Mouse (Mus musculus): ENCODE measurements around the gene Mif4gd. TPM values are rescaled to one million over a fixed set of nuclear protein-coding genes. Genes with fewer than 3 reads are reported as not detected.
A peak's percentile ranks its signal among the peaks of the same experiment; 100 is the strongest.

Mif4gd gene
- polyA plus RNA-seq, 1 experiment, result 15.5 TPM

GRCm38 (mm10) chr11:115585573-115586100 is 27.1 kb downstream of the Mif4gd start:
- H3K27me3 ChIP-seq (replicated peaks), result no peaks in the 10 kb centered on the region
- peaks cover 98% of the 10 kb centered on the region for H3K36me3 ChIP-seq (replicated peaks; ENCODE audit: low read length)
- no peak overlapping the region for H3K4me3 ChIP-seq (replicated peaks)
- no peak for TF ChIP-seq FLI1 (IDR thresholded peaks at IDR 0.05; ENCODE audit: low read length)
- TF ChIP-seq GATA1 (IDR thresholded peaks at IDR 0.05; ENCODE audit: borderline replicate concordance, low read length), result no peak
- H3K9me3 ChIP-seq, result no peaks in the 10 kb centered on the region
- H3K4me1 ChIP-seq, result peaks cover 12% of the 10 kb centered on the region; the same call in 1 of the 2 replicates

GRCm38 (mm10) chr11:115584376-115585073 is 28.2 kb downstream of the Mif4gd start:
- peaks cover 95% of the 10 kb centered on the region for H3K36me3 ChIP-seq (replicated peaks; ENCODE audit: low read length)
- H3K4me3 ChIP-seq (replicated peaks), result no peak overlapping the region
- peaks cover 6% of the 10 kb centered on the region; the same call in 1 of the 2 replicates for H3K4me1 ChIP-seq
- no peaks in the 10 kb centered on the region for H3K27me3 ChIP-seq (replicated peaks)
- H3K9me3 ChIP-seq, result no peaks in the 10 kb centered on the region
- TF ChIP-seq GATA1 (IDR thresholded peaks at IDR 0.05; ENCODE audit: borderline replicate concordance, low read length) (no peak), FLI1 (IDR thresholded peaks at IDR 0.05; ENCODE audit: low read length) (no peak)

GRCm38 (mm10) chr11:115582913-115583606 is 29.7 kb downstream of the Mif4gd start:
- peaks cover 97% of the 10 kb centered on the region for H3K36me3 ChIP-seq (replicated peaks; ENCODE audit: low read length)

GRCm38 (mm10) chr11:115579080-115579479 is 33.7 kb downstream of the Mif4gd start:
- H3K4me1 ChIP-seq, result peaks cover 19% of the 10 kb centered on the region; the same call in 1 of the 2 replicates
- H3K36me3 ChIP-seq (replicated peaks; ENCODE audit: low read length), result peaks cover 66% of the 10 kb centered on the region

More at GRCm38 (mm10) chr11:115582913-115583606, 29.7 kb downstream of the Mif4gd start:
- no peak for TF ChIP-seq FLI1 (IDR thresholded peaks at IDR 0.05; ENCODE audit: low read length)
- no peak for TF ChIP-seq GATA1 (IDR thresholded peaks at IDR 0.05; ENCODE audit: borderline replicate concordance, low read length)
- Histone ChIP-seq H3K4me3 (replicated peaks) (no peak overlapping the region), H3K27me3 (replicated peaks) (no peaks in the 10 kb centered on the region), H3K9me3 (no peaks in the 10 kb centered on the region), H3K4me1 (peaks cover 15% of the 10 kb centered on the region; the same call in 1 of the 2 replicates)

GRCm38 (mm10) chr11:115564961-115565360 is 47.8 kb downstream of the Mif4gd start:
- Histone ChIP-seq H3K4me3 (replicated peaks) (peak overlapping the region; percentile 97), H3K27me3 (replicated peaks) (no peaks in the 10 kb centered on the region), H3K36me3 (replicated peaks; ENCODE audit: low read length) (peaks cover 46% of the 10 kb centered on the region), H3K9me3 (no peaks in the 10 kb centered on the region), H3K4me1 (peaks cover 22% of the 10 kb centered on the region)
- TF ChIP-seq FLI1 (IDR thresholded peaks at IDR 0.05; ENCODE audit: low read length) (no peak), GATA1 (IDR thresholded peaks at IDR 0.05; ENCODE audit: borderline replicate concordance, low read length) (no peak)

More at GRCm38 (mm10) chr11:115579080-115579479, 33.7 kb downstream of the Mif4gd start:
- H3K27me3 ChIP-seq (replicated peaks), result no peaks in the 10 kb centered on the region
- no peaks in the 10 kb centered on the region for H3K9me3 ChIP-seq
- no peak for TF ChIP-seq GATA1 (IDR thresholded peaks at IDR 0.05; ENCODE audit: borderline replicate concordance, low read length)
- no peak for TF ChIP-seq FLI1 (IDR thresholded peaks at IDR 0.05; ENCODE audit: low read length)
- H3K4me3 ChIP-seq (replicated peaks), result no peak overlapping the region

GRCm38 (mm10) chr11:115564064-115564809 is 48.5 kb downstream of the Mif4gd start, which contains the start of gene Nup85:
Nup85 (plus strand) TSS chr11:115564434.
- peak within 1 kb of the TSS; percentile 97 for H3K4me3 ChIP-seq (replicated peaks)
- peaks cover 39% of the 10 kb centered on the region for H3K36me3 ChIP-seq (replicated peaks; ENCODE audit: low read length)
- peaks cover 22% of the 10 kb centered on the region for H3K4me1 ChIP-seq
- no peaks in the 10 kb centered on the region for H3K9me3 ChIP-seq
- no peak for TF ChIP-seq FLI1 (IDR thresholded peaks at IDR 0.05; ENCODE audit: low read length)
- TF ChIP-seq GATA1 (IDR thresholded peaks at IDR 0.05; ENCODE audit: borderline replicate concordance, low read length), result peak; percentile 76; the same call in 2 of the 3 replicates
- no peaks in the 10 kb centered on the region for H3K27me3 ChIP-seq (replicated peaks)

- TF ChIP-seq FLI1 (IDR thresholded peaks at IDR 0.05; ENCODE audit: low read length), result no peak
- TF ChIP-seq GATA1 (IDR thresholded peaks at IDR 0.05; ENCODE audit: borderline replicate concordance, low read length), result no peak
- Histone ChIP-seq H3K27me3 (replicated peaks) (no peaks in the 10 kb centered on the region), H3K4me1 (peaks cover 22% of the 10 kb centered on the region), H3K36me3 (replicated peaks; ENCODE audit: low read length) (peaks cover 30% of the 10 kb centered on the region), H3K4me3 (replicated peaks) (peak overlapping the region; percentile 97), H3K9me3 (no peaks in the 10 kb centered on the region)
Measured at GRCm38 (mm10) chr11:115563406-115563805, 49.4 kb downstream of the Mif4gd start.

Other genes starting within 250 kb of the Mif4gd start
- 1.2 TPM in 1 of 2 replicates, not detected in the other for gene Hid1, start 245.2 kb downstream of the Mif4gd start, polyA plus RNA-seq (2012; ENCODE audit: insufficient read depth, low replicate concordance)
- gene Cdr2l, start 231.1 kb downstream of the Mif4gd start, polyA plus RNA-seq (2012; ENCODE audit: insufficient read depth, low replicate concordance), result not detected in 2 replicates
- 67.6 and 78.3 TPM in 2 replicates for gene Mrpl58, start 209.2 kb downstream of the Mif4gd start, polyA plus RNA-seq (2012; ENCODE audit: insufficient read depth, low replicate concordance)
- gene Atp5h, start 193.0 kb downstream of the Mif4gd start, polyA plus RNA-seq (2012; ENCODE audit: insufficient read depth, low replicate concordance), result 10.1 and 109 TPM in 2 replicates
- gene Kctd2, start 192.8 kb downstream of the Mif4gd start, polyA plus RNA-seq (2012; ENCODE audit: insufficient read depth, low replicate concordance), result 13.7 and 36.5 TPM in 2 replicates
- not detected in 2 replicates for gene Trim80, start 172.4 kb downstream of the Mif4gd start, polyA plus RNA-seq (2012; ENCODE audit: insufficient read depth, low replicate concordance)
- gene Slc16a5, start 150.5 kb downstream of the Mif4gd start, polyA plus RNA-seq (2012; ENCODE audit: insufficient read depth, low replicate concordance), result not detected in 2 replicates
- gene Armc7, start 137.3 kb downstream of the Mif4gd start, polyA plus RNA-seq (2012; ENCODE audit: insufficient read depth, low replicate concordance), result 20.7 and 36.2 TPM in 2 replicates
- gene Nt5c, start 121.1 kb downstream of the Mif4gd start, polyA plus RNA-seq (2012; ENCODE audit: insufficient read depth, low replicate concordance), result 84.5 and 173 TPM in 2 replicates
- gene Jpt1, start 98.6 kb downstream of the Mif4gd start, polyA plus RNA-seq (2012; ENCODE audit: insufficient read depth, low replicate concordance), result 334 and 807 TPM in 2 replicates
- 187 and 368 TPM in 2 replicates for gene Sumo2, start 76.7 kb downstream of the Mif4gd start, polyA plus RNA-seq (2012; ENCODE audit: insufficient read depth, low replicate concordance)
- 6.6 and 12.0 TPM in 2 replicates for gene Nup85, start 48.5 kb downstream of the Mif4gd start, polyA plus RNA-seq (2012; ENCODE audit: insufficient read depth, low replicate concordance)
- gene Mrps7, start 9.0 kb downstream of the Mif4gd start, polyA plus RNA-seq (2012; ENCODE audit: insufficient read depth, low replicate concordance), result 13.8 and 37.9 TPM in 2 replicates
- gene Gga3, start 8.9 kb downstream of the Mif4gd start, polyA plus RNA-seq (2012; ENCODE audit: insufficient read depth, low replicate concordance), result 44.0 and 58.2 TPM in 2 replicates
- gene Slc25a19, start 15.3 kb upstream of the Mif4gd start, polyA plus RNA-seq (2012; ENCODE audit: insufficient read depth, low replicate concordance), result 10.5 and 20.5 TPM in 2 replicates
- 30.1 and 77.5 TPM in 2 replicates for gene Grb2, start 95.6 kb upstream of the Mif4gd start, polyA plus RNA-seq (2012; ENCODE audit: insufficient read depth, low replicate concordance)
- 22.7 and 34.8 TPM in 2 replicates for gene Tmem94, start 152.5 kb upstream of the Mif4gd start, polyA plus RNA-seq (2012; ENCODE audit: insufficient read depth, low replicate concordance)
- gene Caskin2, start 200.7 kb upstream of the Mif4gd start, polyA plus RNA-seq (2012; ENCODE audit: insufficient read depth, low replicate concordance), result 3.0 and 5.3 TPM in 2 replicates
- 21.0 and 35.3 TPM in 2 replicates for gene Tsen54, start 201.8 kb upstream of the Mif4gd start, polyA plus RNA-seq (2012; ENCODE audit: insufficient read depth, low replicate concordance)
- gene Llgl2, start 211.1 kb upstream of the Mif4gd start, polyA plus RNA-seq (2012; ENCODE audit: insufficient read depth, low replicate concordance), result 6.1 and 12.4 TPM in 2 replicates
- 0.48 TPM in 1 of 2 replicates, not detected in the other for gene Myo15b, start 245.4 kb upstream of the Mif4gd start, polyA plus RNA-seq (2012; ENCODE audit: insufficient read depth, low replicate concordance)